Mouse (Mus musculus) fat pad, adult 2 months (tissue): ENCODE results near the gene Cers1.

Experiments
- DNase-seq: peaks from one replicate; pipeline ENCODE4 v3.0.0-alpha.2; 2011; ENCODE audit warnings: low read depth, low spot score; ENCODE audit errors: extremely low read depth

The Cers1 gene

DNA sequence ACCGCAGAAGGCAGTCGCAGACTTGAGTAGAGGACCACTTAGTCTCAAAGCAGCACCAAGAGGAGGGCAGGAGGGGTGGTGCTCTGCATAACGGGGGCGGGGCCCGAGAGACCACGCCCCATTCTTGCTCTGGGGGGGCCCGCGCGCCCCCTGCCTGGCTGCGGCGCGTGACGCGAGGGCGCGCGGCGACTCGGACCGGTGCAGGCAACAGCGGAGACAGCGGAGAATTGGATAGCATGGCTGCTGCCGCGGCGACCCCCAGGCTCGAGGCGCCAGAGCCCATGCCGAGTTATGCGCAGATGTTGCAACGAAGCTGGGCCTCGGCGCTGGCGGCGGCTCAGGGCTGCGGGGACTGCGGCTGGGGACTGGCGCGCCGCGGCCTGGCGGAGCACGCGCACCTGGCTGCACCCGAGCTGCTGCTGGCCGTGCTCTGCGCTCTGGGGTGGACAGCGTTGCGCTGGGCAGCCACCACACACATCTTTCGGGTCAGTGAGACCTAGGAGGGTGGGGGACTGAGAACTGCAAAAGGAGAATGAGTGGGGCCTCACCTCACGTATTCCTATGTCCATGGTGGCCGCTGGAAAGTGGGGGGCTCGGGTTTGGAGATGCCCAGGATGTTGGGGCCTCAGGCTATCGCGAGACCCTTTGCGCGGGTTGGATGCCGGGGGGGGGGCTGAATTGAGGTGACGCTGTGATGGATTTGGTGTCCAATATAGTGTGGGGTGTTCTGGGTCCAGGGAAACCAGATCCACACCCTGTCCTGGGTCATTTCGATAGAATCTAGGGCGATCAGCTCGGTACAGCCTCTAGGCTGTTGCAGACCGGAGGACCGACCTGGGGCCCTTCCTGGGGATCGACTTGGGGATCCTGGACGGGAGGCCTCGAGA lies at the start of gene Cers1:
Gene Cers1 (plus strand): TSS at position 152 of the 887 bp plus-strand sequence.
- no peak for DNase-seq

DNA sequence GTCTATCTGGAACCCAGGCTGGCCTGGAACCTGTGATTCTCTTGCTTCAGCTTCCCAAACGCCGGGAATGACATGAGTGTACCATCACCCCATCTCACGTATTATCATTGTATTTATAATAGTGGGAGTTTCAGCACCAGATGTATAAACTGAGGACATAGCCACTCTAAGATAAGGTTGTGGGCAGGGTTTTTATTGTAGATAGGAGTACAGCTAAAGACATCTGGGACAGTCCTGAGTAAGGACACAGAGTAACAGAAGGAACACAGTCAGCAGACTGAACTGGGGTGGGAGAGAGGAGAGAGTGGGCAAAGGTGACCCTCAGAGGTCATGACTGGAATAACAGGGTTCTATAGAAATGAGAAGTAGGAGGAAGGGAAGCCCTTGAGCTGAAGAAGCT lies 47.9 kb upstream of the Cers1 start:
- no peak for DNase-seq

DNA sequence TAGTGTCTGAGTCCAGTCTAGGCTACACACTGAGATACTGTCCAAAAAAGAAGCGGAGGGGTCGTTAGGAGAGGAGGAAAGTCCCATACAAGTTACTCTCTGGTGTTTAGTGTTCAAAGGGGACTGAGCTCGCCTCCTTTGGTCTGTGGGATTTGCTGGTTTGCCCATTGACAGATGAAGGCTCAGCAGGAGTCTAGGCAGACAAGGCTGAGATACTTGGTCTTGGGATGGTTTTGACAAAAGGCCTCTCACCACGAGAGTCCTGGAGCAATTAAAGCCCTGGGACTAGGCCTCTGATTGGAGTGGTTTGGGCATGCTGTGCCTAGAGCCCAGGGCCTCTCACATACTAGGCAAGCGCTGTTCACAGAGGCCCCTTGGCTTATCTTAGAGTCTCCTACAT lies 47.3 kb upstream of the Cers1 start:
- DNase-seq = no peak

DNA sequence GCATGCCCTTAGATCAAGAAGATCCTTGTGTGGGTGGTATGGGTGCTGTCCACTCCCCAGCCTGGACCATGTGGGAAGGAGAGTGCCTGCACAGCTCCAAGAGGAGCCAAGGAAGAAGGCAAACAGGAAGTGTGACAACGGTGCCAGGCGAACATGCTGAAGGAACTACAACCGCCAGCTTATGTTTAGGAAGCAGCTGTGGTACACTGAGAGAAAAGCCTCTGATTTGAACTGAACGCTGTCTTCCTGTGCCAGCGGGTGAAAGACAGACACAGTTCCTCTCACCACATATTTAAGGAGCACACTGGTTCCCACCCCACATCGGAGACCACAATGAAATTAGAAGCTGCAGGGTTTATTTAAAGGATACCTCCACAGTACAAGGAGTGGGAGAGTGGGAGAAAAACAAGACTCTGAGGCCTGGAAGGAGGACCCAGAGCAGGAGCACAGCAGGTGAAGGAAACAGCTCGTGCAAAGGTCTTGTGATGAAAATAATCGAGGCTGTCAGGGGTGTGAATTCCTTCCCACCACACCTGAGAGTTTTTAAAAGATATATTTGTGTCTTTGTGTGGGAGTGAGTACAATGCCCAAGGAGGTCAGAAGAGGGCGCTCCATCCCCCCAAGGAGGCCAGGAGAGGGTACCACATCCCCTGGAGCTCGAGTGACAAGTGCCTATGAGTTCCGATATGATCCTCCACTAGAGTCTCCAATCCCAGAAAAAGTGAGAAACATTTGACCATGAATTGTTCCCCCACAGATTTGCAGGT lies 46.6 kb upstream of the Cers1 start:
- no peak for DNase-seq

DNA sequence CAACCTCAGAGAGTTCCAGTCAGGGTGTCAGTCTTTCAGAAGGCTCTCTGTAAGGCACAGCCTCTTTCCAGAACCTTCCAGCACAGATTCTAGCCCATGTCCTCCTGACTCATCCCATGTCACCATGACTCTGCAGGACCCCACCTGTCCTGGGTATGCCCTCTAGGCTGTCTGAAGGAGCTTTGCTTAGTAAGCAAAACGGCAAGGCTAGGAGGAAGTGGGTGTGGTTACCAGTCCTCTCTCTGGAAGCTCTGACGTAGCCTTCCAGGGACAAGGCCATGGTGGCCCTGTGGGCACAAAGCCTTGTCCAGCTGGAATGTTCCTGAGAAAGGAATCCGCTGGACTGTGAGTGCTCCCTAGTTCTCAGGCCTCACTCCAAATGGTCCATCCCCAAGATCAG lies 42.6 kb upstream of the Cers1 start:
- no peak for DNase-seq

DNA sequence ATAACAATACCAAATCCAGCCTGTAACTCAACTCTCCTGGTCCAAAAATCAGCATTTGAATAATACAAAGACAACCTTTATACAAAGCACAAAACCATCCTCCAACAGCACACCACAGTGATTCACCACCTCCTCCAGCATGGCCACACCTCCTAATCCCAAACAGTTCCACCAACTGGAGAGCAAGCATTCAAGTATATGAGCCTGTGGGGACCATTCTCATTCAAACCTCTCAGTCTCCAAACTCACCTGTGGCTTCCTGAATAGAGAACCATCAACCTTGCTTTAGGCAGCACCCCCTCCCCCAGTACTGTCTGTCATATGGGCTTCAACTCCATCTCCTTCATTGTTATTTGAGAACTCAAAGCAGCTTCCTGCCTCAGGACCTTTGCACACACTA lies 41.2 kb upstream of the Cers1 start:
- DNase-seq = no peak

DNA sequence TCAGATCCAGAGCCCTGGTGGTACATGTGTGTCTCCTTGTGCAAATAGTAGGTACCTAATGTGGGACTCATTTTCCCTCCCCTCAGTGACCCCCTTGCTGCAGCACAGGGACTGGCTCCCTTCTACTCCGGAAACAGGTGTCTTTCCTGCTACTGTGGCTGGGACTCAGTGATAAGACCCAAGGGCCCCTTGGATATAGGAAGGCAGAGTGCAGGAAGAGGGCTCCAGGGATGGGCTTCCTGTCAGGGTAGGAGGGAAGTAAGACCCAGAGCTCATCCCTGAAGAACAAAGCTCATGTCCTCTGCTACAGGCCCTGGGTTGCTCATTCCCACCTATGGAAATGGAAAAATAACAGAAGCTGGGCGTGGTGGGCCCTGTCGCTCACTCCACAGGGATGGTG lies 39.1 kb upstream of the Cers1 start:
- no peak for DNase-seq

DNA sequence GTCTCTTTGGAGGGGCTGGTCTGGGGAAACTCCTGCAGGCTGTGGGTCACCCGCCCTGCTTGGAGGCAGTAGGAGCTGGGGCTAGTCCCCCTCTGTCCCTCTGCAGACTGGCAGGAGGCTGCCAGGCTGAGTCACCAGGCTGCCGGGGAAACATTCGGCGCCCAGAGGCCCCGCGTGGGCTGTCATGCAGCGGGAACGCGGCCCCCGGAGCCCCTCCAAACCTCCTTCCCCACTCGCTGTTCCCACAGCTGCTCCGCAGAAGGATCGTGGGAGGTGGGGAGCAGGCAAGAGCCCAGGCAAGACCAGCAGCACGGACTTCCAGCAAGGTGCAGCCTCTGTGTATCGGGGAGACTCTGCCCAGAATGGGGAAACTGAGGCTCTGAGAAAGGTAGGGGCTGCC lies 37.4 kb upstream of the Cers1 start:
- DNase-seq = no peak

DNA sequence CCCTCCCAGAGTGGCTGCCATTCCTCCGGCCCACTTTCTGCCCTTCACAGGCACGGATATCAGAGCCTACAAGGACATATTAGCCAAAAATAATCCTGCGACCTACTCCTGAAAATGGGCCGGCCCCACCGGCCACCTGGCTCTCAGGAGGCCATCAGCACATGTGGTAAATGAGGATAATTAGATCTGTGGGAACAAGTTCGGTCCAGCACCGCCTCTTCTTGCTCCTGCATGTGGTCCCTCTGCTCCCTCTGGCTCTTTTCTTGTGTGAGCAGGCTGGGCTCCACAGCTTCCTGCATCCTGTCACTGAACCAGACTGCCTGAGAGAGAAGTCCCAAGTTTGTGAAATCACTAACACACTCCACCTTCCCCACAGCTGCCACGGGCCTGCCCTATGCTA lies 36.3 kb upstream of the Cers1 start:
- DNase-seq = no peak

DNA sequence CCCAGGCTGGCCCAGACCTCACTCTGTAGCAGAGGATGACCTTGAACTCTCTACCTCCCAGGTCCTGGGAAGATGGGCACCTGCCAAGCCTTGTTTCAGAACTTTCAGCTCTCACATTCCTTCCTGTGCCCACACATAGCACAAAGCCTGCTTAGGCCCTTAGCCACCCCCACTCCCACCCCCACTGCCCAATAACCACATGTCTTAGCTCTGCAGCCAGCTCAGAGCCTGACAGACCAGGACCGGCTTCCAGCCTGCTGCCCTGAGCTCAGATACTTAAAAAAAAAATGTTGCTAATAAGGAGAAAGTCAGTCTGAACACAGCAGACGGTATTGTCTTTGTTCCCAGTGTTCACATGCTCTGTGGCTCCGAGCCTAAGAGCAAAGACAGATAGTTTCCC lies 34.6 kb upstream of the Cers1 start:
- no peak for DNase-seq

DNA sequence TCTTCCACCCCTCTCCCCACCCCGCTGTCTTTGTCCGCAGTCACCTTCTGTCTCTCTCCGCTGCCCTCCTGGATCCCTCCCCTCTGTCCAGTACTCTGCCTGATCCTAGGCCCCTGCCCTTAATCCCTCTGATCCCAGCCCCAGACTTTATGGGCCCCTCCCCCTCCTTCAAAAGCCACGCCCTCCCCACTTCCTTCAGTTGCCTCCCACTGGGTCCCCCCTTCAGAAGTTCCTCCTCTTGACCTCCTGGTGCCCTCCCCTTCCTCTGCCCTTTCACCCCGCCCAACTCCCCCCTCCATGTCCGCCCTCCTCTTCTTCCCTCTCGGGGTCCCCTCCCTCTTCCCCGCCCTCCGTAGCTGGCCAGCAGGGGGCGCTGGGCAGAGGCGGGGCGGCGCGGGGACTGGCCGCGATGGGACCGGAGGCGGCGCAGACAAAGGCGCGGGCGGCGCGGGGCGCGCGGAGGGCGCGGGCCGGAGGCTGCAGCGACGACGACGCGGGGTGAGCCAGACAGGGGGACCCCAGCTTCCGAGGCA lies 32.9 kb upstream of the Cers1 start, which contains the start of gene Homer3:
Gene Homer3 (plus strand): TSS at position 225 of the 533 bp plus-strand sequence.
- DNase-seq = peak; percentile 18

DNA sequence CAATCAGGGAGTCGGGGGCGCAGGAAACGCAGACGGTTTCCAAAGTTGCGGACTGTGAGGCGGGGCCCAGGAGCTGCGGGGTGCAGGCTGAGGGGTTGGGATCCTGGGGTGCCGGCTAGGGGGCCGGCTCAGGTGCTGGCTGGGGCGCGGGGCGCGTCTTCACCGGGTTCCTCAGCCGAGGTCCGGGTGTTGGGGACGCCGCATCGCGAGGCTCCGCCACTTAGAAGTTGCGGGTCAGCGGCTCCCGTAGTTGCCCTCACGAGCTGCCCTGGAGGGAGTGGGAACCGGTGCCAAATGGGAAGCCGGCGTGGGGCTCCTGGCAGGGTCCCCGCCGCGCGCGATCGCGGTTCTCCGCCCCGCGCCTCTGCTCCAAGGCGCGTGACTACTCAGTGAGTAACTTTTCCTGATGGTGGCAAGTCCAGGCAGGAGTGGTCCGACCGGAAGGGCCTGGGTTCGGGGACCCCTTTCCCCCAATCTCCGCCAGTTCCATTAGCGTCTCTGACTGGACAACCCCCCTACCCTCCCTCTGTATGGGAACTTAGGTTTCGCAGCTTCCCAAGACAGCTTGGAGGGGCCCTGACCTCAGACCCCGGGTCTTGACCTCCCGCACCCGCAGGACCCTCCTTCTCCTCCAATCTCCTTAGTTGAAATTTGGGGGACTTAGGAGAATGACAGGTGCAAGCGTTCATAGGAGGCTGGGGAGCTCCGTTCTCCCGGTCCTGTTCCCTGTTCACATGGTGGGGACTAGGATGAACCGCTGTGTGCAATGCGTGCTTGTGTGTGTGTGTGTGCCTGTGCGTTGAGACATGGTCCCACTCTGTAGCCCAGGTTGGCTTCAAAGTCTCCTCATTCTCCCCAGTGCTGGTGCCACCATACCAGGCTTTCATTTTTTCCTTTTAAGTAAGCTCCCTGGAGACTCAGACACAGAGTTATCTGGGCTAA lies 32.2 kb upstream of the Cers1 start:
- no peak for DNase-seq

DNA sequence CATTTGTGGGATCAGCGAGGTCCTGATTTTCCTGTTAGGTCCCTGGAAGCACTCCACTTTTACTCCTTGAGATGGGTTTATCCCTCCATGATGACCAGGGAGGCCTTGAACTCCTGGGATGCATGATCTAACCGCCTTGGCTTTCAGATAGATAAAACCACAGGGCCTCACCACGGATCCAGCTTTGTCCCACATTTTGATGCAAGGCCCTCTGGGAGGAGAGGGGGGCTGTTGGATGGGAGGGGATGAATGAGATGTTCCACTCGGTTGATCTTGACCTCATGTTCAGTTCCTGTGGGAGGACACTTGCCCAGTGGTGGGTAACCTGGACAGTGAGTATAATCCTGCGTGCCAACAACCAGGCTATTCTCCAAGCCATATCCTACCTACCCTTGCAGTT lies 31.2 kb upstream of the Cers1 start:
- DNase-seq = no peak

DNA sequence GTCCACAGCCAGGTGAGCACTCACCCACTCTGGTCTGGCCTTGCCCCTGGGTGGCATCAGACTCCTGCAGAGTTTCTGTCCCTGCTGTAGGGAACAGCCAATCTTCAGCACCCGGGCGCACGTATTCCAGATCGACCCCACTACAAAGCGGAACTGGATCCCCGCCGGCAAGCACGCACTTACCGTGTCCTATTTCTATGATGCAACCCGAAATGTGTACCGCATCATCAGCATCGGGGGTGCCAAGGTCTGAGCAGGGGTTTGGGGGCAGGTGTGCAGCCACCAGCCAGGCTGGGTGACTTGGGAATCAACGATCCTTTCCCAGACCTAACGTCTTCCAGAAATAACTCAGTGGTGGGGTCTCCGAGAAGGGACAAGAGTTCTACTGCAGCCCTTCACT lies 30.3 kb upstream of the Cers1 start:
- no peak for DNase-seq

DNA sequence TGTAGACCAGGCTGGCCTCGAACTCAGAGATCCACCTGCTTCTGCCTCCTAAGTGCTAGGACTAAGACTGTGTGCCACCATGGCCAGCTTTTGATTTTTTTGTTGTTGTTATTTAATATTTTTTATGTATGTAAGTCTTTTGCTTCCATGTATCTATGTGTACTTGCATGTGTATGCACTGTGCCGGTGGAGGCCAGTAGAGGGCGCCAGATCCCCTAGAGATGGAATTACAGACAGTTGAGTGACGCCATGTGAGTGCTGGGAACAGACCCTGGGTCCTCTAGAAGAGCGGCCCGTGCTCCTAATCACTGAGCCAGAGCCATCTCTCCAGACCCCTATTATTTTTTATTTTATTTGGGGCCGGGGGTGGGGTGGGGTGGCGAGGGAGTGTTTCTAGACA lies 28.8 kb upstream of the Cers1 start:
- no peak for DNase-seq

DNA sequence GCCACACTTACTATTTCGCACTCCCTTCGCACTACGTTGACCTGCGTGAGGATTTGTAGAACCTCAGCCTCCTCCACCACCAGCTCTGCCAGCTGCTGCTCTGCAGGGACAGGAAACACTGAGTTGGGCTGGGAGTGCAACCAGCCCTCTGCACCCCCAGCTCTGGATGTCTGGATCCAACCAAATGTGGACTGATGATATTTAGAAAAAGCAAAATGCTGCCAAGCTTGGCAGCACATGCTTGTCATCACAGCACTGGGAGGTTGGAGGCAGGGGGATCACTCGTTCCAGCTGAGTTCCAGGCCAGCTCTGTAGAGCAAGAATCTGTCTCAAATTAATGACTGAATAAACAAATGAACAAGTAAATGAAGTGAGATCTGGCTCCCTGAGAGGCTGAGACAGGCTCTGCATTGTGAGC lies 21.6 kb upstream of the Cers1 start:
- DNase-seq = no peak

DNA sequence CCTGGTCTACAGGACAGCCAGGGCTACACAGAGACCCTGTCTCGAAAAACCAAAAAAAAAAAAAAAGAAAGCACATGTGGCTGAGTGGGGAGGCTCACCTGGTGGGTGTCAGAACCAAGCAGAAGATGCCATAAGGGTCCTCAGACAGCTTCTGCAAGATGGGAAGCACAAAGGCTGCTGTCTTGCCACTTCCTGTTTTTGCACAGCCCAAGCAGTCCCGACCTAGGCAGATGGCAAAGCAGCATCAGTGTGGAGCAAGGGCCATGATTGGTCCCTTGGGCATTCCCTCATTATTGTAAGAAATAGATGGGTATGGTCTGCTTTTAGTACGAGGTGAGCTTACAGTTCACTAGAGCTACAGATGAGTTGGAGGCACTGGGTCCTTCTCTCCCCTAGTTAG lies 14.7 kb upstream of the Cers1 start:
- DNase-seq = no peak

DNA sequence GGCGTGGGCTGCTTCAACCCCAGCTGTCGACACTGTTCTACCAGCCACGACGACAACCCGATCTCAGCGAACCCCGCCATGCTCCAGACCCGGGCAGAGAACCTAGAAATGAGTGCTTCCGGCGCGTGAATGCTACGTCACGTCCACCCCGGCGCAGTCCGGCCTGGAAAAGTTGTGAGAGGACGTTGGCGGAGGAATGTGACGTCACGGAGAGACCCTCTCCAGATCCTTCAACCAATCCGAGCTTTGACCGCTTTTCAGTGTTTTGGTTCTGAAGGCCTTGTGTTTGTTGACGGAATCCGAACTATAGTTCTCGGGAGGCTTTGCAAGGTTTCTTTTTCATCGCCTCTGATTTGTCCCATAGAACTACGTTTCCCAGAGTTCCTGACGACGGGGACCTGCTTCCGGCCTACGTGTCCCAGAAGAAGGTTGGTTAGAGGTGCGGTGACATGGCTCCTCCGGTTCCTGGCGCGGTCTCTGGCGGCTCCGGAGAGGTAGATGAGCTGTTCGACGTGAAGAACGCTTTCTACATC lies 13.2 kb upstream of the Cers1 start, which contains the start of the genes Ddx49 and Cope:
Gene Ddx49 (minus strand): TSS at position 132 of the 533 bp plus-strand sequence.
Gene Cope (plus strand): TSS at position 161 of the 533 bp plus-strand sequence.
- peak; percentile 30 for DNase-seq

DNA sequence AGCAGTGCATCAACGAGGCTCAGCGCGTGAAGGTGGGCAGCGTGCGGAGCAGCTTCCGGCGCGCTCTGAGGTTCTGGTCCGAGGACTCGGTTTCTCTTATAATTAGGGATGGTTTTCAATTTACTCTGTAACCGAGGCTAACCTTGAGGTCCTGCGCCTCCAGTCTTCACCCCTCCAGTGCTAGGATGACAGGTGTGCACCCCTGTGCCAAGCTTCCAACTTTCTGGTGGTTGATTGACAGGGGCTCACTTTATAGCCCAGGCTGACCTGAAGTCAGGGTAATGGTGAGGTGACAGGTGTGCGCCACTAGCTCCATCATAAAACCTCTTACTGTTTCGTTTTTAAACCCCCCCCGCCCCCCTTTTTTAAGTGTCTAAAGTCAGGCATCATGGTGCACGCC lies 12.7 kb upstream of the Cers1 start:
- no peak for DNase-seq

DNA sequence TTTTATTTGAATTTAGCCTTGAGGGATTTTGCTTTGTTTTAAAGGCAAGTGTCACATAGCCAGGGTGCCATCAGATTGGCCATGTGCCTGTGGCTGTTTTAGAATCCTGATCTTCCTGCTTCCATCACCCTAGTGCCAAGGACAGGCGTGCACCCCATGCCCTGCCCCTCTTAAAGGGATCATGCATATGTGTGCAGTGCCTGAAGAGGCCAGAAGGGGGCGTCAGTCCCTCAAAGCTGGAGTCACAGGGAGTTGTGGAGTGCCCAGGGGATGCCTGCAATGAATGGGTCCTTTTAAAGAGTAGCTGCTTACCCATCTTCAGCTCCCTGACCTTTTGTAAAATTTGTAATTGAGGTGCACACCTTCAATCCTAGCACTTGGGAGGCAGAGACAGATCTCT lies 6.3 kb upstream of the Cers1 start:
- DNase-seq = no peak
